In genomic region chr11:83301431-83301831, GRCm38 (mm10) we compare ENCODE assay signal across 11 mouse cellular contexts. TPM values are rescaled to one million over a fixed set of nuclear protein-coding genes. Genes with fewer than 3 reads are reported as not detected.
DNase-seq lines count a peak whose midpoint lies in the region; ATAC-seq lines count a peak whose summit lies in the region.
"Had no signal": no experiment of that assay in that cellular context is flagged by ENCODE, and none has a peak within 500 bp of the region (broad histone marks: within the 10 kb centered on the region; RNA-seq: fewer than 3 reads in every experiment).

No protein-coding gene starts in this region.

- 57% methylated on average over 2 of the region's 2 CpGs for WGBS in hindbrain, embryonic 10.5 days
- WGBS in hindbrain, embryonic 16.5 days = 61% methylated on average over 2 of the region's 2 CpGs
- whole genome bisulfite sequencing in midbrain, embryonic 11.5 days = 60% methylated on average over 2 of the region's 2 CpGs
- WGBS in midbrain, embryonic 13.5 days = 63% methylated on average over 2 of the region's 2 CpGs
- 66% methylated on average over 2 of the region's 2 CpGs for WGBS in embryonic facial prominence, embryonic 10.5 days
- WGBS in stomach, embryonic 15.5 days = 65% methylated on average over 2 of the region's 2 CpGs

- peaks cover 11% of the 10 kb centered on the region for H3K36me3 ChIP-seq in hindbrain, embryonic 10.5 days
- 0 out of 2 replicates have a peak, but pooled peaks cover 2% of the 10 kb centered on the region for H3K36me3 ChIP-seq in hindbrain, embryonic 16.5 days (ENCODE audit: control insufficient read depth, insufficient read depth, low read length)
- H3K36me3 ChIP-seq in midbrain, embryonic 11.5 days (ENCODE audit: control insufficient read depth, insufficient read depth, low read length) = no peaks in the 10 kb centered on the region
- H3K36me3 ChIP-seq in midbrain, embryonic 13.5 days = peaks cover 4% of the 10 kb centered on the region
- peaks cover 13% of the 10 kb centered on the region for H3K36me3 ChIP-seq in embryonic facial prominence, embryonic 10.5 days (replicated peaks)
- no peaks in the 10 kb centered on the region for H3K36me3 ChIP-seq in stomach, embryonic 15.5 days

- H3K27me3 ChIP-seq in hindbrain, embryonic 10.5 days (ENCODE audit: insufficient read depth, poor library complexity, severe bottlenecking) = no peaks in the 10 kb centered on the region
- H3K27me3 ChIP-seq in hindbrain, embryonic 16.5 days (replicated peaks; ENCODE audit: control insufficient read depth, insufficient read depth, low read length) = no peaks in the 10 kb centered on the region
- no peaks in the 10 kb centered on the region for H3K27me3 ChIP-seq in midbrain, embryonic 11.5 days (ENCODE audit: control insufficient read depth, insufficient read depth, low read length)
- no peaks in the 10 kb centered on the region for H3K27me3 ChIP-seq in midbrain, embryonic 13.5 days
- no peaks in the 10 kb centered on the region for H3K27me3 ChIP-seq in embryonic facial prominence, embryonic 10.5 days (replicated peaks; ENCODE audit: low read depth, poor library complexity, severe bottlenecking)
- H3K27me3 ChIP-seq in stomach, embryonic 15.5 days (replicated peaks) = no peaks in the 10 kb centered on the region

- no peak for DNase-seq in hindbrain, embryonic 10.5 days (ENCODE audit: low spot score)
- DNase-seq in midbrain, embryonic 11.5 days (ENCODE audit: low spot score, missing footprints) = peak; percentile 74
- no peak for DNase-seq in embryonic facial prominence, embryonic 10.5 days (ENCODE audit: low spot score)
- DNase-seq: kidney, adult 9 months; layer of hippocampus, postnatal 36 days; right cerebral cortex, postnatal 4 days had no signal

- ATAC-seq in hindbrain, embryonic 16.5 days = no peak
- no peak for ATAC-seq in midbrain, embryonic 11.5 days (ENCODE audit: low FRiP score)
- no peak for ATAC-seq in midbrain, embryonic 13.5 days
- ATAC-seq in stomach, embryonic 15.5 days (ENCODE audit: insufficient read depth, low FRiP score, low read depth) = no peak
- ATAC-seq in frontal cortex, adult (ENCODE audit: low TSS enrichment) = no peak

- peaks cover 38% of the 10 kb centered on the region for H3K4me1 ChIP-seq in hindbrain, embryonic 10.5 days (replicated peaks)
- H3K4me1 ChIP-seq in hindbrain, embryonic 16.5 days (ENCODE audit: control insufficient read depth, insufficient read depth, low read depth, low read length) = peaks cover 45% of the 10 kb centered on the region
- peaks cover 20% of the 10 kb centered on the region for H3K4me1 ChIP-seq in midbrain, embryonic 11.5 days (ENCODE audit: control insufficient read depth, insufficient read depth, low read length)
- peaks cover 58% of the 10 kb centered on the region for H3K4me1 ChIP-seq in midbrain, embryonic 13.5 days (replicated peaks)
- H3K4me1 ChIP-seq in embryonic facial prominence, embryonic 10.5 days = peaks cover 47% of the 10 kb centered on the region
- H3K4me1 ChIP-seq in stomach, embryonic 15.5 days = peaks cover 18% of the 10 kb centered on the region; the same call in 1 of the 2 replicates

- no peak overlapping the region for H3K4me2 ChIP-seq in hindbrain, embryonic 16.5 days (ENCODE audit: low read length)
- no peak overlapping the region for H3K4me2 ChIP-seq in midbrain, embryonic 11.5 days
- no peak overlapping the region; the same call in 1 of the 2 replicates for H3K4me2 ChIP-seq in midbrain, embryonic 13.5 days (replicated peaks)
- peak overlapping the region; percentile 57; the same call in 1 of the 2 replicates for H3K4me2 ChIP-seq in stomach, embryonic 15.5 days

- H3K27ac ChIP-seq in hindbrain, embryonic 10.5 days = no peak overlapping the region
- H3K27ac ChIP-seq in hindbrain, embryonic 16.5 days (ENCODE audit: low read depth, low read length) = no peak overlapping the region
- H3K27ac ChIP-seq in midbrain, embryonic 11.5 days (ENCODE audit: low read depth, low read length) = no peak overlapping the region
- H3K27ac ChIP-seq in midbrain, embryonic 13.5 days = no peak overlapping the region
- H3K27ac ChIP-seq in embryonic facial prominence, embryonic 10.5 days (replicated peaks) = no peak overlapping the region
- H3K27ac ChIP-seq in stomach, embryonic 15.5 days = no peak overlapping the region

- H3K4me3 ChIP-seq in hindbrain, embryonic 10.5 days = 0 out of 2 replicates have a peak overlapping the region, but pooled peaks have one; percentile 96
- no peak overlapping the region for H3K4me3 ChIP-seq in hindbrain, embryonic 16.5 days (ENCODE audit: low read length)
- H3K4me3 ChIP-seq in midbrain, embryonic 11.5 days (ENCODE audit: low read depth, low read length) = no peak overlapping the region
- H3K4me3 ChIP-seq in midbrain, embryonic 13.5 days (replicated peaks) = no peak overlapping the region
- H3K4me3 ChIP-seq in embryonic facial prominence, embryonic 10.5 days = peak overlapping the region; percentile 87; the same call in 1 of the 2 replicates
- peak overlapping the region; percentile 88; the same call in 1 of the 2 replicates for H3K4me3 ChIP-seq in stomach, embryonic 15.5 days (replicated peaks)

- H3K9me3 ChIP-seq in hindbrain, embryonic 10.5 days = no peaks in the 10 kb centered on the region
- no peaks in the 10 kb centered on the region for H3K9me3 ChIP-seq in hindbrain, embryonic 16.5 days (ENCODE audit: control insufficient read depth, low read length)
- H3K9me3 ChIP-seq in midbrain, embryonic 11.5 days (ENCODE audit: control insufficient read depth, low read length) = no peaks in the 10 kb centered on the region
- no peaks in the 10 kb centered on the region for H3K9me3 ChIP-seq in midbrain, embryonic 13.5 days
- H3K9me3 ChIP-seq in embryonic facial prominence, embryonic 10.5 days = no peaks in the 10 kb centered on the region
- H3K9me3 ChIP-seq in stomach, embryonic 15.5 days = no peaks in the 10 kb centered on the region

- H3K9ac ChIP-seq in hindbrain, embryonic 16.5 days (ENCODE audit: low read depth, low read length) = no peak overlapping the region
- H3K9ac ChIP-seq in midbrain, embryonic 11.5 days (ENCODE audit: low read length) = no peak overlapping the region
- H3K9ac ChIP-seq in midbrain, embryonic 13.5 days (replicated peaks) = no peak overlapping the region
- H3K9ac ChIP-seq in stomach, embryonic 15.5 days = no peak overlapping the region

RNA-seq across cellular contexts. Expression of gene Pex12, which starts 1.0 kb away (rescaled TPM):
- polyA plus RNA-seq in hindbrain, embryonic 10.5 days (2016; fragmentation: Nextera tagmentation; extraction: Ambion mirVana) = 13.9 and 17.2 TPM in 2 replicates
- polyA plus RNA-seq in hindbrain, embryonic 16.5 days (2015; fragmentation: Nextera tagmentation; extraction: Ambion mirVana) = 15.0 and 16.7 TPM in 2 replicates
- 20.1 and 20.8 TPM in 2 replicates for polyA plus RNA-seq in midbrain, embryonic 11.5 days (2014; fragmentation: Nextera tagmentation; extraction: Ambion mirVana)
- 21.0 and 21.1 TPM in 2 replicates for polyA plus RNA-seq in midbrain, embryonic 13.5 days (2015; fragmentation: Nextera tagmentation; extraction: Ambion mirVana)
- polyA plus RNA-seq in embryonic facial prominence, embryonic 10.5 days (2016; fragmentation: Nextera tagmentation; extraction: Ambion mirVana) = 13.2 and 15.2 TPM in 2 replicates
- 14.0 TPM in 2 replicates for polyA plus RNA-seq in stomach, embryonic 15.5 days (2015; fragmentation: Nextera tagmentation; extraction: Ambion mirVana)

RNA-seq across cellular contexts. Expression of gene Ap2b1, which starts 2.6 kb away (rescaled TPM):
- 78.9 and 89.2 TPM in 2 replicates for polyA plus RNA-seq in hindbrain, embryonic 10.5 days (2016; fragmentation: Nextera tagmentation; extraction: Ambion mirVana)
- 113 and 131 TPM in 2 replicates for polyA plus RNA-seq in hindbrain, embryonic 16.5 days (2015; fragmentation: Nextera tagmentation; extraction: Ambion mirVana)
- 121 and 130 TPM in 2 replicates for polyA plus RNA-seq in midbrain, embryonic 11.5 days (2014; fragmentation: Nextera tagmentation; extraction: Ambion mirVana)
- 109 and 116 TPM in 2 replicates for polyA plus RNA-seq in midbrain, embryonic 13.5 days (2015; fragmentation: Nextera tagmentation; extraction: Ambion mirVana)
- 64.9 and 71.3 TPM in 2 replicates for polyA plus RNA-seq in embryonic facial prominence, embryonic 10.5 days (2016; fragmentation: Nextera tagmentation; extraction: Ambion mirVana)
- 42.3 and 53.0 TPM in 2 replicates for polyA plus RNA-seq in stomach, embryonic 15.5 days (2015; fragmentation: Nextera tagmentation; extraction: Ambion mirVana)

RNA-seq across cellular contexts. Expression of gene Slfn14, which starts 14.9 kb away (rescaled TPM):
- polyA plus RNA-seq in hindbrain, embryonic 10.5 days (2016; fragmentation: Nextera tagmentation; extraction: Ambion mirVana) = 0.11 and 0.30 TPM in 2 replicates
- 0.10 TPM in 1 of 2 replicates, not detected in the other for polyA plus RNA-seq in hindbrain, embryonic 16.5 days (2015; fragmentation: Nextera tagmentation; extraction: Ambion mirVana)
- 0.79 and 0.88 TPM in 2 replicates for polyA plus RNA-seq in midbrain, embryonic 11.5 days (2014; fragmentation: Nextera tagmentation; extraction: Ambion mirVana)
- 0.12 and 0.15 TPM in 2 replicates for polyA plus RNA-seq in midbrain, embryonic 13.5 days (2015; fragmentation: Nextera tagmentation; extraction: Ambion mirVana)
- polyA plus RNA-seq in embryonic facial prominence, embryonic 10.5 days (2016; fragmentation: Nextera tagmentation; extraction: Ambion mirVana) = 0.09 and 0.37 TPM in 2 replicates
- 1.1 and 2.6 TPM in 2 replicates for polyA plus RNA-seq in stomach, embryonic 15.5 days (2015; fragmentation: Nextera tagmentation; extraction: Ambion mirVana)
- polyA plus RNA-seq: frontal cortex, adult 2 months had no signal

Comparison
In these comparisons a context has a peak if more than half of its experiments do, and no peak if none do; other contexts are left out.
1. H3K4me3 ChIP-seq: peak in hindbrain, embryonic 10.5 days (single experiment), embryonic facial prominence, embryonic 10.5 days (single experiment) and stomach, embryonic 15.5 days (single experiment); none in hindbrain, embryonic 16.5 days (single experiment), midbrain, embryonic 11.5 days (single experiment) and midbrain, embryonic 13.5 days (single experiment).